Mouse (Mus musculus) ES-E14 (cell line): Measurements from ENCODE around the gene Ghdc. TPM values are rescaled to one million over a fixed set of nuclear protein-coding genes. Genes with fewer than 3 reads are reported as not detected.

ENCODE experiments used
- DNase-seq: peaks from one replicate; pipeline ENCODE4 v3.0.0-alpha.2; 2013; ENCODE audit warnings: low read depth, low spot score
- H3K27ac ChIP-seq: 2 replicates; pipeline ENCODE4 v1.5.1; 2012; ENCODE audit warnings: low read depth, mild to moderate bottlenecking, low read length, moderate library complexity, mixed read lengths; ENCODE audit not compliant: poor library complexity, insufficient read depth, severe bottlenecking
- H3K36me3 ChIP-seq: 2 replicates; pipeline ENCODE4 v1.6.1; 2012; ENCODE audit warnings: mild to moderate bottlenecking, low read length, moderate library complexity, mixed read lengths; ENCODE audit not compliant: control insufficient read depth, poor library complexity, insufficient read depth, severe bottlenecking
- H3K4me1 ChIP-seq, 2 experiments: fragments of 150-350 bp in 1 of 2; sonication (generic) in 1 of 2; 2 replicates each; pipeline ENCODE4 v1.6.1; 2012; ENCODE audit warnings: low read length in 2 of 2, mild to moderate bottlenecking in 1 of 2, mixed read lengths in 1 of 2; ENCODE audit not compliant: control insufficient read depth in 2 of 2, insufficient read depth in 2 of 2, poor library complexity in 1 of 2
- H3K4me3 ChIP-seq, 2 experiments: fragments of 150-350 bp in 1 of 2; sonication (generic) in 1 of 2; 2 replicates each; pipeline ENCODE4 v1.5.1; 2012; ENCODE audit warnings: low read length in 2 of 2, low read depth in 1 of 2, mild to moderate bottlenecking in 1 of 2, mixed read lengths in 1 of 2; ENCODE audit not compliant: insufficient read depth in 1 of 2, poor library complexity in 1 of 2, severe bottlenecking in 1 of 2
- H3K9ac ChIP-seq: 2 replicates; pipeline ENCODE4 v1.6.1; 2012; ENCODE audit warnings: low read depth, mild to moderate bottlenecking, low read length, mixed read lengths; ENCODE audit not compliant: poor library complexity, insufficient read depth, severe bottlenecking
- H3K9me3 ChIP-seq: fragments of 150-350 bp; sonication (generic); 2 replicates; pipeline ENCODE4 v1.6.1; 2012; ENCODE audit warnings: low read depth, mild to moderate bottlenecking, low read length; ENCODE audit not compliant: control insufficient read depth, insufficient read depth
- CHD2 ChIP-seq: IDR thresholded peaks from 2 replicates; pipeline ENCODE4 v1.6.1; 2014; ENCODE audit warnings: mild to moderate bottlenecking, low read depth, low read length, inconsistent platforms
- HCFC1 ChIP-seq: IDR thresholded peaks from 2 replicates; pipeline ENCODE4 v1.6.1; 2012; ENCODE audit warnings: low read length, inconsistent platforms, borderline replicate concordance; ENCODE audit not compliant: insufficient read depth
- MAFK ChIP-seq: IDR thresholded peaks from 2 replicates; pipeline ENCODE4 v1.6.1; 2014; ENCODE audit warnings: mild to moderate bottlenecking, low read depth, low read length, inconsistent platforms; ENCODE audit not compliant: insufficient read depth
- ZC3H11A ChIP-seq: IDR thresholded peaks from 2 replicates; pipeline ENCODE4 v1.6.1; 2012; ENCODE audit warnings: low read depth, mild to moderate bottlenecking, inconsistent platforms, low read length, borderline replicate concordance
- ZNF384 ChIP-seq: IDR thresholded peaks from 2 replicates; pipeline ENCODE4 v1.6.1; 2012; ENCODE audit warnings: low read depth, low read length, inconsistent platforms
- in situ Hi-C, 2 experiments: fragments of 600-800 bp; cut with MboI; formaldehyde crosslinking; loops; one replicate each; pipeline ENCODE4 v1.15.1; 2025; ENCODE audit warnings: low sequenced_read_pairs in 2 of 2, inconsistent platforms in 1 of 2; ENCODE audit not compliant: unreplicated experiment in 2 of 2
- total RNA-seq: library from RNA; depleted of rRNA; stranded (reverse); fragments of 300-350 nt; gene quantifications from 2 replicates; pipeline ENCODE4 v1.2.3, GENCODE M21; 2012

Ghdc gene
- total RNA-seq, 1 experiment = 16.5 TPM

GRCm38 (mm10) chr11:100756476-100756875 is 14.3 kb downstream of the Ghdc start:
- H3K4me1 ChIP-seq = peaks cover 0 to 3% of the 10 kb centered on the region in 2 experiments; a peak in 2 of 4 replicates
- no peak overlapping the region for H3K9ac ChIP-seq
- DNase-seq = no peak
- no peaks in the 10 kb centered on the region for H3K36me3 ChIP-seq
- in situ Hi-C loops = no loop called here
- no peak for TF ChIP-seq HCFC1
- no peak for TF ChIP-seq ZNF384
- no peak for TF ChIP-seq ZC3H11A
- no peak for TF ChIP-seq CHD2
- no peak for TF ChIP-seq MAFK
- no peaks in the 10 kb centered on the region for H3K9me3 ChIP-seq
- no peak overlapping the region for H3K4me3 ChIP-seq
- no peak overlapping the region for H3K27ac ChIP-seq

- Histone ChIP-seq H3K4me3 (no peak overlapping the region), H3K36me3 (no peaks in the 10 kb centered on the region), H3K4me1 (peaks cover 0 to 3% of the 10 kb centered on the region in 2 experiments; a peak in 2 of 4 replicates), H3K27ac (no peak overlapping the region), H3K9me3 (no peaks in the 10 kb centered on the region), H3K9ac (no peak overlapping the region)
- TF ChIP-seq ZNF384 = no peak
- no peak for TF ChIP-seq MAFK
- TF ChIP-seq HCFC1 = no peak
- no peak for TF ChIP-seq CHD2
- no peak for TF ChIP-seq ZC3H11A
- in situ Hi-C loops = no loop called here
- DNase-seq = no peak
Measured at GRCm38 (mm10) chr11:100754693-100755057, 16.1 kb downstream of the Ghdc start.

GRCm38 (mm10) chr11:100754021-100754692 is 16.6 kb downstream of the Ghdc start:
- Histone ChIP-seq H3K27ac (no peak overlapping the region), H3K36me3 (no peaks in the 10 kb centered on the region), H3K9me3 (no peaks in the 10 kb centered on the region), H3K4me1 (peaks cover 0 to 3% of the 10 kb centered on the region in 2 experiments; a peak in 2 of 4 replicates), H3K9ac (no peak overlapping the region), H3K4me3 (no peak overlapping the region)
- TF ChIP-seq ZNF384 = no peak
- no peak for TF ChIP-seq HCFC1
- TF ChIP-seq MAFK = no peak
- TF ChIP-seq ZC3H11A = no peak
- TF ChIP-seq CHD2 = no peak
- in situ Hi-C loops = no loop called here
- no peak for DNase-seq

DNA sequence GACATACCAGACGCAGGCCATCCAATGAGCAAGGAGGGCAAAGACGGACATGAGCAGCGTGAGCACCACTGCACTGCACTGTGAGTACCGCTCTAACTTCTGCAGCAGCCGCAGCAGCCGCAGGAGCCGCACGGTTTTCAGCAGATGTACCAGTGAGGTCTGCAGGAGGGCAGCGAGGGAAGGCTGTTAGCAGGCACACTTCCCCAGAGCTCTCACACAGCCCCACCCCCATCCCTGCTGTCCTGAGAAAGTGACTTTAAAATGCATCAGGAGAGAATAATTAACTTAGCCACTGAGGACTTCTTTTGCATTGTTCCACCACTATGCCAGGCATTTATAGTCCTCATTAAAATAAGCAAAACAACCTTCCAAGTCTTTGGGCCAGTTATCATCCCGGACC is 18.5 kb downstream of the Ghdc start:
- in situ Hi-C loops = no loop called here

More for the DNA sequence above, 18.5 kb downstream of the Ghdc start:
- H3K4me3 ChIP-seq = peak overlapping the region in 1 of 2 experiments; percentile 8; a peak in 1 of 4 replicates
- H3K9ac ChIP-seq = no peak overlapping the region
- H3K4me1 ChIP-seq = no peaks in the 10 kb centered on the region
- DNase-seq = no peak
- TF ChIP-seq ZNF384 = no peak
- TF ChIP-seq HCFC1 = no peak
- TF ChIP-seq CHD2 = no peak
- TF ChIP-seq ZC3H11A = no peak
- TF ChIP-seq MAFK = no peak
- no peaks in the 10 kb centered on the region for H3K36me3 ChIP-seq
- no peaks in the 10 kb centered on the region for H3K9me3 ChIP-seq
- no peak overlapping the region for H3K27ac ChIP-seq
